Mouse (Mus musculus) testis, postnatal 10 days (tissue): Measurements from ENCODE around the gene Olfr615.
"Not testable (repeated sequence)": the region's sequence is repeated elsewhere in the genome, so short reads cannot be mapped to it uniquely, and the experiment has no call there.

Source experiments
- DNase-seq: peaks from one replicate; pipeline ENCODE4 v3.0.0; 2021; ENCODE audit warnings: low spot score

Gene Olfr615

DNA sequence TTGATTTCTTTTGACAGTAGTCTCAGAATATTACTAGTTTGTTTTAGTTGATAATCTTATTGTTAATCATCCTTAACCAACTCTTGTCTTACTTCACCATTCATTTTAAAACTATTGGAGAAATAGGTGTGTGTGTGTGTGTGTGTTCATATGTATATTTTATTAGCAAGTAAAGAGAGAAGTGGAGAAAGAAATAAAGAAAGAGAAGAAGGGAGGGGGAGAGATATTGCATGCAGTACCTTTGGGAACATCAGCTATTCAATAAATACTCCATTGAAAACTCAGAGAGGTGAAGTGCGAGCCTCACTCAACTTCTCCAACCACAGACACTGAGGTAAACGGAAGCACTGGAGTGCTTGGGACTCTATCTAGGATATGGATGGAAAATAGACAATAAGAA is at the start of gene Olfr615:
Olfr615 (plus strand) TSS at position 301 of the 400 bp plus-strand sequence.
- DNase-seq: no peak

DNA sequence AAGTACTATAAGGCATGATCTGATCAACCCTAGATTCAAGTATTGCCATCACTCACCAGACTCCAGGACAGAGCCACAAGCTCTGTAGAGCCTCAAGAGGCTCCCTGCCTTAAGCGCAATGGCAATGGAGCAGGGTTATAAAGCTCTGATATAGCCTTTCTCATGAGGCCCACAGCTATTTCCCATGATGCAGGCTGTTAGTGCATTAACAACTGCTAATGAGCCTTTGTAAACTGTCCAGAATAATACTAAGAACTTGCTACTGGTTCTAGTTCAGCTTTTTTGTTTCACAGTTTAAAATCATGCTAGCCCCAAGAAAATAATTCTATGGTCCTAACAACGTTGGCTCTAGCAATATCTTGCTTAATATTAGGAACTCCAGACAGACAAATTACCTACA is 43.9 kb upstream of the Olfr615 start, which contains the start of gene Olfr610:
Olfr610 (minus strand) TSS at position 101 of the 400 bp plus-strand sequence.
- DNase-seq: no peak

DNA sequence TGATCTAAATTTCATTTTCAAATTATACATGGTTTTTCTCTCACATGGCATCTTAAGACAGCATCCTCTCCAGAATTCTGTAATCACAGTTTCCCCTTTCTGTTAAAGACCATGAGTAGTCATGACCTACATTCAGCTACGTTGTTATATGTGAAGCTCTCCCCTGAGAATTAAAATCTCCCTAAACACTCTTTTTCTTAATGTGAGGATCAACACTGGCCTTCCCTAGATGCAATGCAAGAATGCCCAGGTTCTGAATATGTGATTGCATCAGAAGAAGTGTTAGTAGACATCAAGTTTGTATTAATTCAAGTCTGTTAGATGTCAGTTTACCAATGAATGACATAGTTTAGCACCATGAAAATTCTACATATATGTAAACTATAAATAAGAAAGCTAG is 35.1 kb upstream of the Olfr615 start, which contains the start of gene Olfr611:
Olfr611 (minus strand) TSS at position 101 of the 400 bp plus-strand sequence.
- not testable (repeated sequence) for DNase-seq

DNA sequence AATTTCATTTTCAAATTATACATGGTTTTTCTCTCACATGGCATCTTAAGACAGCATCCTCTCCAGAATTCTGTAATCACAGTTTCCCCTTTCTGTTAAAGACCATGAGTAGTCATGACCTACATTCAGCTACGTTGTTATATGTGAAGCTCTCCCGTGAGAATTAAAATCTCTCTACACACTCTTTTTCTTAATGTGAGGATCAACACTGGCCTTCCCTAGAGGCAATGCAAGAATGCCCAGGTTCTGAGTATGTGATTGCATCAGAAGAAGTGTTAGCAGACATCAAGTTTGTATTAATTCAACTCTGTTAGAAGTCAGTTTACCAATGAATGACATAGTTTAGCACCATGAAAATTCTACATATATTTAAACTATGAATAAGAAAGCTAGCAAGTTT is 13.3 kb upstream of the Olfr615 start, which contains the start of gene Olfr612:
Olfr612 (minus strand) TSS at position 101 of the 400 bp plus-strand sequence.
- DNase-seq: not testable (repeated sequence)

DNA sequence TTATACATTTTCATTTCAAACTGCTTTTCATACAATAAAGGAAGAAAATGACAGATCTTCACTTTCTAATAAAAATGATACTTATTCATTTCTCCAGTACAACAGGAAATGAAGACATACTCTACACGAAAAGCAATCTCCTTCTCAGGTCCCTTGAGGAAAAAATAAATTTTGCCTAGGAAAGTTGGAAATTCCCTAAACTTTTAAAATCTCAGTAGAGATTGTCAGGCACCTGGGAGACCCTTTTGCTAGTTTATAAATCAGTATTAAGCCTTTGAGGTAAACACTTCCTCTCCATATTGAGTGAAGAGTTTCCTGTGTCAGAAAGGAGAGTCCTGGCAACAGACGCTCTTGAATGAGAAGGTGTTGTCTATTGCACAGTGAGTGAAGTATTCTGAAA is 8.1 kb upstream of the Olfr615 start, which contains the start of gene Olfr613:
Olfr613 (plus strand) TSS at position 301 of the 400 bp plus-strand sequence.
- DNase-seq: no peak

DNA sequence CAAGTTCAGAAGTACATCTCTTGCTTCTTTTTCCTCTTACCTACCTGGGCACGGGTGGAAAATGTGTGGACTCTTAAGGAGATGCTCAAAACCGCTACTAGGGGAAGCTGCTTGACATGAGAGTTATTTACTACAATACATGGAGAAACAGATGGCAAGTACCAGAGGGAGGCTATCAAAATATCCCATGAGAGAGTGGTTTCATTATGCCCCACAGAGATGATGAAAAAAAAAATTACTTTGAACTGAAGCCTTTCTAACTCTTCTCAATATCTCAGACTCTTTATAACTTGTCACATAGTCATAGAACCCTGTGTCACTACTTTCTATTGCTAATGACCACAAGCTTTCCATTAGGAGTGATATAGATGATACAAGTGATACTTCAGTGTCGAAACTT is 13.2 kb downstream of the Olfr615 start, which contains the start of gene Olfr616:
Olfr616 (minus strand) TSS at position 101 of the 400 bp plus-strand sequence.
- no peak for DNase-seq

DNA sequence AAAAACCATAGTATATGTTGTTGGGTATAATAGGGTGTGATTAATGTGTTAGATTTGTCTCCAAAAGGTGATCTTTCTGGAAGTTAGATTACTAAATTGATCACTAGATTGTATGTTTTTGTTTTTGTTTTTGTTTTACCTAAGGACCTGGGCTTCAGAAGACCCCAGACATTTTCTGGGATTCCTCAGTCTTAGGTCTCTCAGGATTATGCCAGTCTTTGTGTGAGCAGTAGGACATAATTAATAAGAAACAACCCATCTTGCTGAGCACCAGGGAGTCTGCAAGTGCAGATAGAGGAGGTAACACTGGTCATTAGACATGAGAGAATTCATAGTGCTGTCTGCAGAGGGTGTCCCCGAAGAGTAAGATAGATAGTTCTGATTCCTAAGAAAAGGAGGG is 16.9 kb downstream of the Olfr615 start, which contains the start of gene Olfr617:
Olfr617 (plus strand) TSS at position 301 of the 400 bp plus-strand sequence.
- no peak for DNase-seq

DNA sequence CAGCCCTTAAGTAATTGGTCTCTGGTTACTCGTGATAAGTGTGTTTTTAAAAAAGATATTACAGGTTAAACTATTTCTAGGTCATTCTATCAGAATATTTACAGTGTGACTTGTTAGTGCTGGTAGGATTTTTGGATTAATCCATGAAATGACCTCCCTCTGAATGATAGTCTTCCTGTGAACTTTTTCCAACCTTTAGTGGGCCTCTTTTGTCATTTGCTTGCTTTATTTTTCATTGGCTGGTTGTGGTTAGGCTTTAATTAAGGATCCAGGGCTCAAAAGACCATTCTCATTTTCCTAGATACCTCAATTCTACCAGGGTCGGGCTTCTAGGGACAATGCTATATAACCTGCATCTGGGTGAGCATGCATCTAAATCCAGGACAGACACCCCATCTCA is 33.9 kb downstream of the Olfr615 start, which contains the start of gene Olfr618:
Olfr618 (plus strand) TSS at position 301 of the 400 bp plus-strand sequence.
- no peak for DNase-seq

DNA sequence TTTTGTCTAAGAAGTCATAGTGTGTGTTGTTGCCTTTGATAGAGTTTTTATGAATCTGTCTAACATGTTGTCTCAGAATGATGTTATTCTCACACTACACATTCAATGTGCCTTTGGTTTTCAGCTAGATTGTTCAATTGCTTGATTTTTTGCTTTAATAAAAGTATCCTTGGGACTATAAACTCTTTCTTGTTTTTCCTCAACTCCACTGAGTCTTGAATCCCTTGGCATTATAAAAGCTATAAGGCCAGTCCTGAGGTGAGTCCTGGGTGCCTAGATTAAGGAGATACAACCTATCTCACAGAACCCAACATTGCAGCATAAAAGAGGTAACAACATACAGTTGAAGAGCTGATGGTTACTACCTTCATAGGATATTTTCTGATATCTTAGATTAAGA is 44.4 kb downstream of the Olfr615 start, which contains the start of gene Olfr619:
Olfr619 (plus strand) TSS at position 301 of the 400 bp plus-strand sequence.
- no peak for DNase-seq

DNA sequence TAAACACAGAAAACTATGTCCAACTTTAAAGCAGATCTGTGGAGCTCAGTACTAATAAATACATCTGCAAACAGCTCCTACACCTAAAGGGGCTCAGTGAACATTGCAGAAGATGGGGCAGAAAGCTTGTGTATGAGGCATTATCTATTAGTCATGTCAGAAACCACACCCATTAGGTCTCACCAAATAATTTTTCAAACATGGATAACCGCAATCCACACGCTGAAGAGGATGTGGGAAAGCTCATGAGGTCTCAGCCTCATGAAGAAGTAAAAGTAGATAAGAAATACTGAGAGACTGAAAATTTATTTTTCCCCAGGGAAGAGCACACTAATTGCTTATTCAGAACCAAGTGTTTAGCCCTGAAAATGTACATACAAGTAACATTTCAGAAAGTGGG is 51.5 kb downstream of the Olfr615 start:
- DNase-seq: no peak

DNA sequence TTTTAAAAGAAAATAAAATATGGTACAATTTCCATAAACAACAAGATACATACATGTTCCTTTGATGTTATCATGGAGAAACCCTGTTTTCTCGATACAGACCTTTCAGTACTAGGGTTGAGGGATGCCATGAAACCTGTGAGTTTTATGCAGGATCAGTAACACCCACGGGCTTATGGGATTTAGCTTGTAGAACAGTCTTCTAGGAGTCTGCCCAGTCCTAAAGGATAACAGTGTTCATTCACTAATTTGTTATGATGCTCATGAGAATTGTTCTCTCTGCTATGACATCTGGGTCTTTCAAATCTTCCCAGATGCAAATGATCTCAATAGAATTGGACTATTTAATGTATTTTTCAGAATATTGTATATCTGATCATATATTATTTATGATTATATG is 56.6 kb downstream of the Olfr615 start, which contains the start of gene Olfr620:
Olfr620 (minus strand) TSS at position 101 of the 400 bp plus-strand sequence.
- no peak for DNase-seq
